Mouse (Mus musculus) C3H10T1/2 (cell line): ENCODE results near the gene 1700011L22Rik. TPM values are rescaled to one million over a fixed set of nuclear protein-coding genes. Genes with fewer than 3 reads are reported as not detected.

Experiments
- polyA plus RNA-seq, 2 experiments: library from polyadenylated mRNA; unstranded; fragments of >200 nt; fragmentation: generic; extraction: Trizol; gene quantifications; one replicate each; pipeline ENCODE4 v1.2.1; 2012; ENCODE audit warnings: missing spikeins in 2 of 2

1700011L22Rik gene
- polyA plus RNA-seq = not detected

DNA sequence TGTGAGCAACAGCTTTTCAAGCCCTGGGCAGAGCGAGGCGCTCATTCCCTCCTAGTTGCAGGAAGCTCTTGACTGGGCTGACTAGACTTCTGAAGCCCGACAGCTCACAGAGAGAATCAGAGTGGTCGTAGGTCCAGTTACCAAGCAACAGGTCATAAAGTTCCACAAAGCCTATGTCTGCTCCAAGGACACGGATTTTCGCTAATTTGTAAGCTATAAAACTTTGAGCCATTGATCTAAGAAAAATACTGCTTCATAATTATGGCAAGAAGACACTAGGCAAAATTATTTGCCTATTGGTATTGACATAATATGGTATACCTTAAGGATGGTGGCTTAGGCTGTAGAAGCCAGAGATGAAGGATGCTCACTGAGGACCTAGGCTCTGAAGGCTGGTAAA, at the start of gene 1700011L22Rik:
1700011L22Rik (minus strand) TSS at position 101 of the 400 bp plus-strand sequence.

GRCm38 (mm10) chr8:79294610-79295275, 46.4 kb upstream of the 1700011L22Rik start, which contains the start of gene Mmaa:
TSS of gene Mmaa (minus strand) at chr8:79294937.

Other genes with a start within 250 kb of the 1700011L22Rik start
- 1 to 10 TPM; 2.2 to 5.9 TPM for gene Zfp827, start 220.1 kb downstream of the 1700011L22Rik start, polyA plus RNA-seq
- gene Mmaa, start 46.4 kb upstream of the 1700011L22Rik start, polyA plus RNA-seq = 1 to 10 TPM; 3.6 to 9.5 TPM
- 1 to 10 TPM; 1.5 to 9.5 TPM for gene Smad1, start 150.9 kb upstream of the 1700011L22Rik start, polyA plus RNA-seq